Mouse (Mus musculus) granulocyte monocyte progenitor cell, adult 5-6 weeks (primary cell): ENCODE measurements around the gene Galntl5. TPM values are rescaled to one million over a fixed set of nuclear protein-coding genes. Genes with fewer than 3 reads are reported as not detected.

Experiments used
- total RNA-seq, 2 experiments: library from RNA; stranded (forward) in 1 of 2; stranded (reverse) in 1 of 2; fragments of 200-712, 200-1000 nt in 1 of 2; fragments of >200 nt in 1 of 2; fragmentation: Nextera tagmentation in 1 of 2; gene quantifications; 2 replicates each; pipeline ENCODE4 v1.2.3; 2014 to 2017

Galntl5 gene
- total RNA-seq, 2 experiments from 2014 or later, result not detected

Other genes starting within 250 kb of the Galntl5 start
- 27.3 and 27.5 TPM in 2 replicates for gene Prkag2, start 80.8 kb upstream of the Galntl5 start, total RNA-seq (2014; fragmentation: Nextera tagmentation)
- 18.2 and 22.7 TPM in 2 replicates for gene Prkag2, start 80.8 kb upstream of the Galntl5 start, total RNA-seq (2017)
- 33.2 and 36.8 TPM in 2 replicates for gene Galnt11, start 40.4 kb downstream of the Galntl5 start, total RNA-seq (2014; fragmentation: Nextera tagmentation)
- gene Galnt11, start 40.4 kb downstream of the Galntl5 start, total RNA-seq (2017), result 18.2 and 19.3 TPM in 2 replicates
- gene E130116L18Rik, start 41.7 kb downstream of the Galntl5 start, total RNA-seq (2014; fragmentation: Nextera tagmentation), result not detected in 2 replicates
- gene E130116L18Rik, start 41.7 kb downstream of the Galntl5 start, total RNA-seq (2017), result not detected in 2 replicates